Mouse (Mus musculus): ENCODE measurements around the gene Atxn1. TPM values are rescaled to one million over a fixed set of nuclear protein-coding genes. Genes with fewer than 3 reads are reported as not detected.

Gene Atxn1
- polyA plus RNA-seq, 1 experiment from 2014 or later = 2.3 TPM

DNA sequence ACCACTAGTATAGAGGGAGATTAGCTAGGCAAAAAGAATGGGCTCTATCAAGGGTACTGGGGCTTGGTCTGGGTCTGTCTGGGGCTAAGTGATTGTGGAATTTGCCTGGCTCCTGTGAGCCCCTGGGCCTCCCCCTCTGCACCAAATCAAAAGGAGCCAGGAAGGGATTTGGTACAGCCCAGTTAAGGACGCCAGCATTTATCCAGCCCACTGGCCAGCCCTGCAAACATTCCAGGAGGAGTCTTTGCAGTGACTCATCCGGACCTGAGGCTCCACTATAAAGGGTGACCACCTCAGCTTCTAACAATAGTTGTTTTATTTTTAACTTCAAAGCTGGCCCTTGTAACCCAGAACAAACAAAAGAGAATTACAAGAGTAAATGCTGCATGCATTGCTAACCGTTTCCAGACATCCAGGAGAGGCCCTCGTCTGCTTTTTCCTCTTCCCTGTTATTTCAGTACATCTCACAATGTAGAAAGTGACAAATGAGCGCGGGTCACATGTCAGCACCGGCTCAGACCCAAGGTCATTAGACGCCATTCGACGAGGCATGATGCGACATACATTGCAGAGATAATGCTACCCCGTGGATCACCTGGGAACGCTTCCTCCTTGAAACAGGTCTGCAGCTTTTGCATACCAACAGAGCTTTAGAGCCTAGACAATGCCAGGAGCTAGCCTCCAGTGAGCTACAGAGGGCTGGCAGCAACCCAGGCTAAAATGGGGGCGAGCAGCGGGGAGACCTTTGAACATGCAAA, 144.2 kb downstream of the Atxn1 start:
- H3K27ac ChIP-seq (ENCODE audit: low read depth, low read length) = no peak overlapping the region
- no peak overlapping the region for H3K9ac ChIP-seq (ENCODE audit: low read depth, low read length)
- DNase-seq (ENCODE audit: low spot score) = no peak
- no peaks in the 10 kb centered on the region for H3K4me1 ChIP-seq (replicated peaks; ENCODE audit: control insufficient read depth, insufficient read depth, low read length)
- WGBS = 68% methylated on average over 15 of the region's 15 CpGs
- H3K4me3 ChIP-seq (ENCODE audit: low read depth, low read length) = no peak overlapping the region
- no peaks in the 10 kb centered on the region for H3K27me3 ChIP-seq (replicated peaks; ENCODE audit: control insufficient read depth, insufficient read depth, low read length)
- no peak overlapping the region for H3K4me2 ChIP-seq
- ATAC-seq (replicated peaks; ENCODE audit: low FRiP score) = no peak
- H3K36me3 ChIP-seq (ENCODE audit: control insufficient read depth, insufficient read depth, low read length) = no peaks in the 10 kb centered on the region
- H3K9me3 ChIP-seq (ENCODE audit: control insufficient read depth, low read length) = no peaks in the 10 kb centered on the region

- no peak overlapping the region for H3K27ac ChIP-seq (ENCODE audit: low read depth, low read length)
- ATAC-seq (replicated peaks; ENCODE audit: low FRiP score) (no peak), DNase-seq (ENCODE audit: low spot score) (no peak)
- no peak overlapping the region for H3K4me2 ChIP-seq
- H3K9ac ChIP-seq (ENCODE audit: low read depth, low read length) = no peak overlapping the region
- H3K4me3 ChIP-seq (ENCODE audit: low read depth, low read length) = no peak overlapping the region
- H3K4me1 ChIP-seq (replicated peaks; ENCODE audit: control insufficient read depth, insufficient read depth, low read length) = no peaks in the 10 kb centered on the region
- 68% methylated on average over 1 of the region's 1 CpGs for WGBS
- no peaks in the 10 kb centered on the region for H3K27me3 ChIP-seq (replicated peaks; ENCODE audit: control insufficient read depth, insufficient read depth, low read length)
- H3K9me3 ChIP-seq (ENCODE audit: control insufficient read depth, low read length) = no peaks in the 10 kb centered on the region
- no peaks in the 10 kb centered on the region for H3K36me3 ChIP-seq (ENCODE audit: control insufficient read depth, insufficient read depth, low read length)
These were observed 148.1 kb downstream of the Atxn1 start for GRCm38 (mm10) chr13:45816670-45817069.

DNA sequence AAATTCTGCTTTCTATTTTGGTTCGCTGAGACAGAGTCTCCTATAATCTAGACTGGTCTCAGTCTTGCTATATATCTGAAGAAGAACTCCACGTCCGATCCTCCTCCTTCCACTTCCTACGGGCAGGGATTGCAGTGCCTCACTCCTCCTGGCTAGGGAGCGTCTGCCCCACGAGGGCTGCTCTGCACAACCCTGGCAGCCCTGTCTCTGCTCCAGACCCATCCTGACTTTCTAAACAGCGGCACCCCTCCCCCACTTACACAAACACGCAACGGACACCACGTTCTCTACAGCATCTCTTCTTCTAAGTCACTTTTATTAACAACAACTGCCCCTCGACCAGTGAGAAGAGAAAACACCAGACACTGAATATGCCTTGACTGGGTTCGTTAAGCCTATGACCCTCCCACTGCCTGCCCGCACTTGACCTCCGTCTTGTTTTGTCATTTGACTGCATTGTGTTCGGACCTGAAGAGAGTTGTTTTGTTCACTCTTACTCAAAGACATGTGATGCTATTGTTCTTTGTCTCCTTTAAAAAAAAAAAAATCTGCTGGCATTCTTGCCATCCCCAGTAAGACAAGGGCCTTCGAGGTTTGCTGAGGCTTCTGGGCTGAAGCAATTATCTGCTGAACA, 154.9 kb downstream of the Atxn1 start:
- H3K4me1 ChIP-seq (replicated peaks; ENCODE audit: control insufficient read depth, insufficient read depth, low read length) = peaks cover 9% of the 10 kb centered on the region; the same call in 1 of the 2 replicates
- no peak overlapping the region for H3K27ac ChIP-seq (ENCODE audit: low read depth, low read length)
- H3K27me3 ChIP-seq (replicated peaks; ENCODE audit: control insufficient read depth, insufficient read depth, low read length) = no peaks in the 10 kb centered on the region
- no peak overlapping the region for H3K4me3 ChIP-seq (ENCODE audit: low read depth, low read length)
- no peak for ATAC-seq (replicated peaks; ENCODE audit: low FRiP score)
- H3K4me2 ChIP-seq = no peak overlapping the region
- H3K9ac ChIP-seq (ENCODE audit: low read depth, low read length) = no peak overlapping the region
- H3K36me3 ChIP-seq (ENCODE audit: control insufficient read depth, insufficient read depth, low read length) = no peaks in the 10 kb centered on the region
- no peaks in the 10 kb centered on the region for H3K9me3 ChIP-seq (ENCODE audit: control insufficient read depth, low read length)
- 68% methylated on average over 16 of the region's 16 CpGs for WGBS
- no peak for DNase-seq (ENCODE audit: low spot score)

GRCm38 (mm10) chr13:45807593-45808043, 157.2 kb downstream of the Atxn1 start:
- no peak for DNase-seq (ENCODE audit: low spot score)
- H3K9ac ChIP-seq (ENCODE audit: low read depth, low read length) = no peak overlapping the region

DNA sequence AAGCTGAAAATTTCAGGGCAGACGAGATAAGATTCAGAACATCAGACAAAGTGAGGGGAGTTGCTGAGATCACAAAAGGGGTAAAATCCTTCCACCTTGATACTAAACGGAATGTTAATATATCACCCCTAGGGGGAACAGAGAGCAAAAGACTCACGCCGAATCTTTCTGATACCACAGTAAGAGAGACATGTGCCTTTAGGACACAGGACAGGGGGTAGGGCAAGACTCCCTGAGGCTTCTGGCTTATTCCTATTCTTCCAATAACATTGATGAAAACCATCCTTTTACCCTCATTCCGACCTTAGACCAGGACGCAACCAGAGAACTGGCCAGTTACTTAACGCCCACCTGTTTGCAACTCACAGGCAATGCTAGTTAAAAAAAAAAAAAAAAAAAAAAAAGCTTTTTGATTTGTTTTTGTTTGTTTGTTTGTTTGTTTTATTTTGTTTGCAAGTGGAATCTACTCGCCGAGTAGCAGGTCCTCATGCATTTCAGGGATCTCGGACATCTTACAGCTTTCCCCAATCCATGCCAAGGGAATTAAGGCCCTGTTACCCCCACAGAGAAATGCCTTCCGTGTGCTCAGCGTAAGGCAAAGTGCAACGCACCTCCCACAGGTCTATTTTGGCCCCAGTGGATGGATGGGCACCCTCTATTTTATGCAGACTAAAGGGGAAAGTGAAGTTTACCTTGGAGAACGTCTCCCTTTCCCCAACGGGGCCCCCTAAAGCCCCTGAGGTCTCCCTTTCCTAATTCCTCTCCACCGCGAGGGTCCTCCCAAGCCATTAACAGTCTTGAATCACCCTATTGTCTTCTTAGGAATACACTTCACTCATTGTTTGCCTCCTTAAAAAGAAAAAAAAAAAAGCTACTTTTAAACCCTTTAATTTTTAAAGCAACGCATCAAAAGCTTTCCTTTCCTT, 157.9 kb downstream of the Atxn1 start:
- Histone ChIP-seq H3K4me1 (replicated peaks; ENCODE audit: control insufficient read depth, insufficient read depth, low read length) (peaks cover 9% of the 10 kb centered on the region; the same call in 1 of the 2 replicates), H3K4me2 (no peak overlapping the region), H3K9me3 (ENCODE audit: control insufficient read depth, low read length) (no peaks in the 10 kb centered on the region), H3K4me3 (ENCODE audit: low read depth, low read length) (no peak overlapping the region), H3K27ac (ENCODE audit: low read depth, low read length) (no peak overlapping the region), H3K9ac (ENCODE audit: low read depth, low read length) (no peak overlapping the region), H3K36me3 (ENCODE audit: control insufficient read depth, insufficient read depth, low read length) (no peaks in the 10 kb centered on the region), H3K27me3 (replicated peaks; ENCODE audit: control insufficient read depth, insufficient read depth, low read length) (no peaks in the 10 kb centered on the region)
- no peak for DNase-seq (ENCODE audit: low spot score)
- WGBS = 75% methylated on average over 18 of the region's 18 CpGs
- ATAC-seq (replicated peaks; ENCODE audit: low FRiP score) = no peak

More at GRCm38 (mm10) chr13:45807593-45808043, 157.2 kb downstream of the Atxn1 start:
- Histone ChIP-seq H3K9me3 (ENCODE audit: control insufficient read depth, low read length) (no peaks in the 10 kb centered on the region), H3K27me3 (replicated peaks; ENCODE audit: control insufficient read depth, insufficient read depth, low read length) (no peaks in the 10 kb centered on the region), H3K27ac (ENCODE audit: low read depth, low read length) (no peak overlapping the region), H3K4me3 (ENCODE audit: low read depth, low read length) (no peak overlapping the region), H3K36me3 (ENCODE audit: control insufficient read depth, insufficient read depth, low read length) (no peaks in the 10 kb centered on the region), H3K4me1 (replicated peaks; ENCODE audit: control insufficient read depth, insufficient read depth, low read length) (peaks cover 9% of the 10 kb centered on the region; the same call in 1 of the 2 replicates), H3K4me2 (no peak overlapping the region)
- WGBS = 64% methylated on average over 18 of the region's 18 CpGs
- ATAC-seq (replicated peaks; ENCODE audit: low FRiP score) = no peak

DNA sequence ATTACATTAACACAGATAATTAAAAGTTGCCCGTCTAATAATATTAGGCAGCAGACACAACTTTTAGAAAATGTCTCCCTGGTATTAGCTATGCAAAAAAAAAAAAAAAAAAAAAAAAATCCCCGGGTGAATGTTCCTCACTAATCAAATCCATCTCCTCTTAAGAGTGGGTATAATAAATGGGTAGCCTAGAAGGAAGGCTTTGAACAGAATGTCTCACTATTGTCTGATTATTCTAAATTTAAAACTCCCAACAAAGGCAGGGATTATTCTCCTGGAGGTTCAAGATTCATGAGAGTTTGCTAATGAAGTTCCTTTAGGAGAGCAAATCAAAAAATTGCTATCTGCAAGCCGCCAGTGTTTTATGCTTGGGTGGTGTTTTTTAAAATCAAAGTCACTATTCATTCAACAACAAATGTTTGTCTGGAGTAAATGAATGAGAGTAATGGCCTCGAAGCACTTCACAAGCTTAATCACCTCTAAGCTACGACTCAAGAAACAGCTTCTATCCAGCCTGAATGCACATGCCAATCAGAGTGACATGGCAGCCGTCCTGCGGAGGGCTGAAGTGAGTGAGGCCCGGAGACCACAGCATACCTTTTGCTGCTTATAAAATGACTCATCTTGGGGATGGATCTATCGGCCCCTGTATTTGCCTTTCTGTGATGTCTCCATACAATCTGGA, 158.8 kb downstream of the Atxn1 start:
- DNase-seq (ENCODE audit: low spot score) = no peak
- H3K4me1 ChIP-seq (replicated peaks; ENCODE audit: control insufficient read depth, insufficient read depth, low read length) = peaks cover 9% of the 10 kb centered on the region; the same call in 1 of the 2 replicates
- H3K9me3 ChIP-seq (ENCODE audit: control insufficient read depth, low read length) = no peaks in the 10 kb centered on the region
- 71% methylated on average over 9 of the region's 9 CpGs for WGBS
- H3K9ac ChIP-seq (ENCODE audit: low read depth, low read length) = no peak overlapping the region
- no peak overlapping the region for H3K27ac ChIP-seq (ENCODE audit: low read depth, low read length)
- no peak for ATAC-seq (replicated peaks; ENCODE audit: low FRiP score)
- no peaks in the 10 kb centered on the region for H3K27me3 ChIP-seq (replicated peaks; ENCODE audit: control insufficient read depth, insufficient read depth, low read length)
- H3K36me3 ChIP-seq (ENCODE audit: control insufficient read depth, insufficient read depth, low read length) = no peaks in the 10 kb centered on the region
- H3K4me2 ChIP-seq = no peak overlapping the region
- no peak overlapping the region for H3K4me3 ChIP-seq (ENCODE audit: low read depth, low read length)

DNA sequence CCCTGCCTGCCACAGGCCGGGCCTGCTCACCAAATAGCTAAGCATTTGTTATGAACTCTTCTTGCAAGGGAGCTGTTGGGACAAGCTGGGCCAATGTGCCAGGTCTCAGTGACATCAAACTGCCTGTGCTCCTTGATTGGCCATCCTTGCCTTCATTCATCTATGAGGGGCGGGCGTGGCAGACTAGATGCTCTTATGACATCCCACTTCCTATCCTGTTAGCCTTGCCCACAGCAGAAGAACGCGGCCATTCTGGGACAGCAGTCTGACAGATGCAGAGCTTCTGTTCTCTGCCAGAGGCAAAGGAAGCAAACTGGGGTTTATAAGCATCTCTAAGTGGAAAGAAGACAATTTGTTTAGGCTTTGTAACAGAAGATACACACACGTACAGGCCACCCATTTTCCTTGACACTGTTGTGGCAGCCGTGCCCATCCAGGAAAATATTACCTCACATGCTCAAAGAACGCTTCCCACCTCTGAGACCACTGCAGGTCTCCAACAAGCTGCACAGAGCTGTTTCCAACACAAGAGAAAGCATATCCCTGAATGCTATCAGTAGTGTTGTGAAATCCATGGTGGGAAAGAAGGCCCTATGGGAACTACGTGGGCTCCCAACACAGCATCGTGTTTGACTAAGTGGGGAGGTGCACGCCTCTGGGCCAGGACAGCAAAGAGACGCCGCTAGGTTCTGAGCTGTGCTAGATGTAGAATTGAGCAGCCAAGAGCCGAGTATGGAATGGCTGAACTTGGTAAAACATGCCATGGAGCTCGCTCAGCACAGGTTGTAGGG, 162.0 kb downstream of the Atxn1 start:
- H3K4me1 ChIP-seq (replicated peaks; ENCODE audit: control insufficient read depth, insufficient read depth, low read length) = no peaks in the 10 kb centered on the region
- DNase-seq (ENCODE audit: low spot score) = no peak
- no peaks in the 10 kb centered on the region for H3K9me3 ChIP-seq (ENCODE audit: control insufficient read depth, low read length)
- no peaks in the 10 kb centered on the region for H3K36me3 ChIP-seq (ENCODE audit: control insufficient read depth, insufficient read depth, low read length)
- no peak overlapping the region for H3K4me2 ChIP-seq
- H3K4me3 ChIP-seq (ENCODE audit: low read depth, low read length) = no peak overlapping the region
- H3K27me3 ChIP-seq (replicated peaks; ENCODE audit: control insufficient read depth, insufficient read depth, low read length) = no peaks in the 10 kb centered on the region
- no peak overlapping the region for H3K9ac ChIP-seq (ENCODE audit: low read depth, low read length)
- H3K27ac ChIP-seq (ENCODE audit: low read depth, low read length) = no peak overlapping the region
- WGBS = 88% methylated on average over 15 of the region's 15 CpGs
- ATAC-seq (replicated peaks; ENCODE audit: low FRiP score) = no peak
